Comparison of ENCODE assay signal across 8 mouse cellular contexts in genomic region chr1:34751128-34751527, GRCm38 (mm10).
DNase-seq lines count a peak whose midpoint lies in the region; ATAC-seq and TF ChIP-seq lines count a peak whose summit lies in the region.

No protein-coding gene starts in this region.

- no peaks in the 10 kb centered on the region for H3K9me3 ChIP-seq in embryonic facial prominence, embryonic 12.5 days
- no peaks in the 10 kb centered on the region for H3K9me3 ChIP-seq in limb, embryonic 11.5 days (ENCODE audit: control insufficient read depth, low read length)
- H3K9me3 ChIP-seq in stomach, embryonic 14.5 days (ENCODE audit: control insufficient read depth, low read depth, low read length), result no peaks in the 10 kb centered on the region

- peak overlapping the region; percentile 99 for H3K4me2 ChIP-seq in embryonic facial prominence, embryonic 12.5 days (replicated peaks)
- H3K4me2 ChIP-seq in limb, embryonic 11.5 days (ENCODE audit: low read depth, severe bottlenecking), result peak overlapping the region; percentile 97
- H3K4me2 ChIP-seq in stomach, embryonic 14.5 days (replicated peaks; ENCODE audit: low read depth, low read length), result peak overlapping the region; percentile 97

- H3K27ac ChIP-seq in left cerebral cortex, adult 2 months, result no peak overlapping the region; the same call in 1 of the 2 replicates
- H3K27ac ChIP-seq in embryonic facial prominence, embryonic 12.5 days, result no peak overlapping the region
- no peak overlapping the region for H3K27ac ChIP-seq in limb, embryonic 11.5 days (replicated peaks; ENCODE audit: low read depth, low read length)
- H3K27ac ChIP-seq in stomach, embryonic 14.5 days (ENCODE audit: low read length), result no peak overlapping the region

- peaks cover 16% of the 10 kb centered on the region for H3K4me1 ChIP-seq in embryonic facial prominence, embryonic 12.5 days
- H3K4me1 ChIP-seq in limb, embryonic 11.5 days (ENCODE audit: control insufficient read depth, insufficient read depth, low read length), result peaks cover 16% of the 10 kb centered on the region; the same call in 1 of the 2 replicates
- peaks cover 11% of the 10 kb centered on the region; the same call in 1 of the 2 replicates for H3K4me1 ChIP-seq in stomach, embryonic 14.5 days (ENCODE audit: control insufficient read depth, insufficient read depth, low read length)

- under 1% methylated on average over 6 of the region's 6 CpGs for WGBS in embryonic facial prominence, embryonic 12.5 days
- WGBS in limb, embryonic 11.5 days, result under 1% methylated on average over 6 of the region's 6 CpGs
- 2% methylated on average over 6 of the region's 6 CpGs for WGBS in stomach, embryonic 14.5 days

- H3K4me3 ChIP-seq in left cerebral cortex, adult 2 months, result peak overlapping the region; percentile 80
- H3K4me3 ChIP-seq in embryonic facial prominence, embryonic 12.5 days, result peak overlapping the region; percentile 72
- peak overlapping the region; percentile 61 for H3K4me3 ChIP-seq in limb, embryonic 11.5 days (ENCODE audit: low read depth, low read length)
- H3K4me3 ChIP-seq in stomach, embryonic 14.5 days (ENCODE audit: low read depth, low read length), result peak overlapping the region; percentile 62

- peaks cover 60% of the 10 kb centered on the region for H3K27me3 ChIP-seq in embryonic facial prominence, embryonic 12.5 days
- peaks cover 36% of the 10 kb centered on the region for H3K27me3 ChIP-seq in limb, embryonic 11.5 days (ENCODE audit: control insufficient read depth, insufficient read depth, low read length)
- peaks cover 26% of the 10 kb centered on the region for H3K27me3 ChIP-seq in stomach, embryonic 14.5 days (ENCODE audit: control insufficient read depth, insufficient read depth, low read length)

- intact Hi-C loops in left cerebral cortex, adult 2 months (cut with DNase I), result loop anchor here (2.0 to 5.0 kb wide), 2 partner anchors 52 to 101 kb away; no protein-coding TSS in a partner anchor

- 0 out of 2 replicates have a peak, but pooled peaks have one; percentile 2 for ATAC-seq in embryonic facial prominence, embryonic 12.5 days (ENCODE audit: insufficient number of reproducible peaks, insufficient read depth, low FRiP score, low TSS enrichment)
- ATAC-seq in limb, embryonic 11.5 days (ENCODE audit: insufficient number of reproducible peaks, low FRiP score, low TSS enrichment, low read depth), result 0 out of 2 replicates have a peak, but pooled peaks have one; percentile 23
- no peak for ATAC-seq in stomach, embryonic 14.5 days (ENCODE audit: insufficient number of reproducible peaks, insufficient read depth, low FRiP score, low read depth)

- TF ChIP-seq CTCF in left cerebral cortex, adult 2 months (IDR thresholded peaks at IDR 0.05), result no peak

- peak overlapping the region; percentile 69; the same call in 1 of the 2 replicates for H3K9ac ChIP-seq in embryonic facial prominence, embryonic 12.5 days
- no peak overlapping the region for H3K9ac ChIP-seq in limb, embryonic 11.5 days (ENCODE audit: low read length)
- H3K9ac ChIP-seq in stomach, embryonic 14.5 days (replicated peaks; ENCODE audit: low read depth, low read length), result 0 out of 2 replicates have a peak overlapping the region, but pooled peaks have one; percentile 42

- no peak for DNase-seq in left cerebral cortex, adult 2 months (ENCODE audit: extremely low spot score in 1 of 2, low spot score in 2 of 2)
- DNase-seq in left cerebral cortex, adult 11 months (ENCODE audit: low spot score), result no peak
- DNase-seq in limb, embryonic 11.5 days (ENCODE audit: low spot score), result peak; percentile 35
- DNase-seq in kidney, postnatal 25 days, result no peak
- DNase-seq in layer of hippocampus, adult 8-10 months (ENCODE audit: low spot score in 2 of 2), result no peak
- DNase-seq in thymus, adult 18-20 months, result no peak

- H3K36me3 ChIP-seq in embryonic facial prominence, embryonic 12.5 days, result no peaks in the 10 kb centered on the region
- no peaks in the 10 kb centered on the region for H3K36me3 ChIP-seq in limb, embryonic 11.5 days (ENCODE audit: control insufficient read depth, insufficient read depth, low read length)
- no peaks in the 10 kb centered on the region for H3K36me3 ChIP-seq in stomach, embryonic 14.5 days (ENCODE audit: control insufficient read depth, insufficient read depth, low read length)
